Mouse (Mus musculus) urinary bladder, postnatal 14 days (tissue): ENCODE data around the gene Pigg.
A peak's percentile ranks its signal among the peaks of the same experiment; 100 is the strongest.
"Not testable (repeated sequence)": the region's sequence is repeated elsewhere in the genome, so short reads cannot be mapped to it uniquely, and the experiment has no call there.

Experiments
- DNase-seq: peaks from one replicate; pipeline ENCODE4 v3.0.0; 2021; ENCODE audit warnings: low spot score

The Pigg gene

GRCm38 (mm10) chr5:108312224-108313064 is at the start of gene Pigg:
Pigg (plus strand) TSS chr5:108312609.
- peak; percentile 92 for DNase-seq

DNA sequence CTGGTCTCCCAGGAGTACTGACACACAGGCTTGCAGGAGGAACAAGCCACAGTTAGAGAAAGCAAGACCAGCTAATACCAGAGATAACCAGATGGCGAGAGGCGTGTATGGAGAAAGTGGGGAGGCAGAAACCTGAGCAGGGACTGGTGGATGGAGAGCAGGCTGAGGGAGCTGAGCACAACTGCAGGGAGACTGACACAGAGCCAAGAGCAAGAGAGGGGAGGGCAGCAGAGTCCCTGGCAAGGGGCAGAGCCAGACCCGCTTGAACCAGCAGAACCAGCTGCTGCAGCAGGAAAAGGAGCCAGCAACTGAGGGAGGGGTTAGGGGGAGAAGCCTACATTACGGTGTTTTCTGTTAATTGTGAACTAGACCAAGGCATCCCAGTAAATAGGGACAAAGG is 49.7 kb upstream of the Pigg start:
- DNase-seq, result no peak

GRCm38 (mm10) chr5:108263785-108264184 is 48.6 kb upstream of the Pigg start:
- not testable (repeated sequence) for DNase-seq

- no peak for DNase-seq
Observed at GRCm38 (mm10) chr5:108266990-108267389, 45.4 kb upstream of the Pigg start.

- peak; percentile 86 for DNase-seq
Observed at GRCm38 (mm10) chr5:108268127-108269062, 44.0 kb upstream of the Pigg start, which contains the start of gene Dr1. Dr1 (plus strand) TSS chr5:108268897.

DNA sequence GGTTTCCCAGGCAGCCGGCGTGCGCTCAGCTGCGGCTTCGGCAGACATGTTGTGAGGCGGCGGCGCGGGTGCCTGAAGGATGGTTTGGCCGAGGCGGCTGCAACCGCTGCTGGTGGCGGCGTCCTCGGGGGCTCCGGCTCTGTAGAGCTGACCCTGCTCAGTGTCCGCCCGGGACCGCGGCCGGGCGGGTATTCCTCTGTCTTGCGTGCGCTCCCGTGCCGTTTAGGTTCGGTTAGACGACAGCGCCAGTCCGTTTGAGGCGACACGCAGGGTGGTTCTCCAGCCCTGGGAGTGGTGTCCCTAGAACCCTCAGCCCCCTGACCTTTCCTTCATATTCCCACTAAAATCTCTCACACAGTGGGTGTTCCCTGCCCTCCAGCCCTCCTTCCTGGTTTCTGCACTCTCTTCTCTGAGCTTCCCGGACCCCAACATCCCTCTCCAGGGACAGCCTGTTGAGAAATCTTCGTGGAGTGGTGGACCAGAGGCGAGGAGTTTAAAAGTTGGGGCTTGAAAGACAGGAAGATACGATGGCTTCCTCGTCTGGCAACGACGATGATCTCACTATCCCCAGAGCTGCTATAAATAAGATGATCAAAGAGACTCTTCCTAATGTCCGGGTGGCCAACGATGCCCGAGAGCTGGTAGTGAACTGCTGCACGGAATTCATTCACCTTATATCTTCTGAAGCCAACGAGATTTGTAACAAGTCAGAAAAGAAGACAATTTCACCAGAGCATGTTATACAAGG is 43.2 kb upstream of the Pigg start:
- no peak for DNase-seq

DNA sequence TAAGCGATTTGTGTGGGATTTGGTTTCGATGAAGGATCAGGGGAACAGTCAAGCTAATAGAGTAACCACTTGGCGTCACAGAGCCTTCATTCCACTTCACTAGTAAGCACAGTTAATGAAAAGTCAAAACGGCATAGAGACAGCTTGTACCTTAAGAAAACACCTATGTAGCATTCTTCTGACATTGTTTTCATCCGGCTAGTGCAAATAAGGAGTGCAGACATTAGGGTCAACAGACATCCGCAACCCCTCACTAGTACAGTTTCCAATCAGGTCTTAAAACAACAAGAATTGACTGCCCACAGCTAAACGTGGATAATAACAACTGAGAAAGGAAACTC is 42.6 kb upstream of the Pigg start:
- no peak for DNase-seq

- DNase-seq, result no peak
Observed at GRCm38 (mm10) chr5:108270415-108270814, 42.0 kb upstream of the Pigg start.

DNA sequence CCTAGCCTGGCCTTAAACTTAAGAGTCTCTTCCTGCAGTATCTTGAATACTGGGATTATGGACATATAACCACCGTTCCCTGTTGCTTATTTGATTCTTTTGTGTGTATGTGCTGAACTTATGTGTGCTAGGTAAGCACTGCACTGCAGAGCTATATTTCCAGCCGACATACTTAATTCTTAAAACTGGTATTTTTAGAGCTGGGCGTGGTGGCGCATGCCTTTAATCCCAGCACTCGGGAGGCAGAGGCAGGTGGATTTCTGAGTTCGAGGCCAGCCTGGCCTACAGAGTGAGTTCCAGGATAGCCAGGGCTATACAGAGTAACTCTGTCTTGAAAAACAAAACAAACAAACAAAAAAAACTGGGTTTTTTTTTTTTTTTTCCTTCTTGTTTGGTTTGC is 41.1 kb upstream of the Pigg start:
- not testable (repeated sequence) for DNase-seq

DNA sequence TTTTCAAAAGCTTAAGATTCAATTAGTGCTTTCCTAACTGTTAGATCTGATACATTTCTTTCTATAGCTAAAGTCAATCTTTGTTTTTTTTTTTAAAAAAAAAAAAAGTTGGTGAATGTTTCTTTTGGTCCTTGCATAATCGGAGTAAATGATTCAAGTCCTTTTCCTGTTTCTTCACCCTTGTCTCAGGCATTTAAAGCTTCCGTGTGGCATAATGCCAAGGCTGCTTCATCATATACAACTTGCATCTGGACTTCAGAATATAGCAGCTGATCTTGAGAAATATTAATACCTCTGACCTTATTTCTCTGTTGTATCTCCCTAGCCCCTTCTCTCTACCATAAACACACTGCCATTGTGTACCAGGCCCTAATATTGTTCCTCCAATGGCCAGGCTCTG is 25.5 kb upstream of the Pigg start:
- no peak for DNase-seq

DNA sequence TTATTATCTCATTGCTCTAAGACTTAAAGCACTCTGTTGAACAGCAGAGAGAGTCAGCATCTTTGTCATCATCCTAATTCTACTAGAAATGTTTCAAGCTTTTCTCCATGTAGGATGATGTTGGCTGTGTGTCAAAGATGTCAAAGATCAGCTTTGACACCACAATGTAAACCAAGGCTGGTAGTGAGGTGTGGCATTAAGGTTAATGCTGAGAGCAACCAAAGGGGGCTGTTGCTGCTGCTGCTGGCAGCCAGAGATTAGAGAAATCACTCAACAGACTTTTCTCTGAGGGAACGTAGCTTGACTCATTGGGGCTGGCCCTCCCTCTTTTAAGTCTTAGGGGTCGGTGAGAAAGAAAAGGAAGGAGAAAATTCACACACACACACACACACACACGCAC is 10.8 kb upstream of the Pigg start:
- no peak for DNase-seq

DNA sequence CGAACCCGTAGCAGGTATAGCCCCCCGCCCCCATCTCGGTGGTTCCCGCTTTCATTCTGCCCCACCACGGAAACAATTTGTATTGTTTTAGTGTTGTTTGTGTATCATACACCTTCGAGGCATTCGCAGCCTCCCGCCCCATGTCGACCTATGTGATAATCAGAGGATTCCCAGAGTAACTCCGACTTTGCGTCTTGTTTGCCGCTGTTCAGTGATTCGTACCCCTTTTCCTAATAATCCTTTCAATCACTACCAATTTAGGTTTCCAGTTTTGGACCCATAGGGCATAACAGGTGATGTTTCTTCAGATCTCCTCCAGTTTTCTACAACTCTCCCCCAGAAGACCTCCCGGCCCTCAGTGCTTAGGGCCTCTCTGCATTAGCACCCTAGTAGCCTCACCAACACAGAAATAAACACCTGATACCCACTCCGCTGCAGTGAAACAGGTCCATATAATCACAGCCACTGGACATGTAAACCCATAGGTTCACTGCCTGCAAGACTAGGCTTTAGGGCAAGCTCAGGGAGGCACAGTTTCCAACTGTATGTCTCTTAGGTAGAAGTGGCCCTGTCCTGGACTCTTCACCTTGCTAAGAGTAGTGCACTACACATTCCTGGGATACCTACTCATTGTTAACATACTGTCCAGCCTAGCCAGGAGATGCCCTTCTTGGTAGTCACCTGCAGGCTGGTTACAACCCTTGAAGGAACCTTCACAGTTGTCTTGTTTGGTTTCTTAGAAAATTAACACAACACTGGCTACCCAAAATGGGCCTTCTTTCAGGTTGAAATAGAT is 854 bp downstream of the Pigg start:
- DNase-seq, result no peak

DNA sequence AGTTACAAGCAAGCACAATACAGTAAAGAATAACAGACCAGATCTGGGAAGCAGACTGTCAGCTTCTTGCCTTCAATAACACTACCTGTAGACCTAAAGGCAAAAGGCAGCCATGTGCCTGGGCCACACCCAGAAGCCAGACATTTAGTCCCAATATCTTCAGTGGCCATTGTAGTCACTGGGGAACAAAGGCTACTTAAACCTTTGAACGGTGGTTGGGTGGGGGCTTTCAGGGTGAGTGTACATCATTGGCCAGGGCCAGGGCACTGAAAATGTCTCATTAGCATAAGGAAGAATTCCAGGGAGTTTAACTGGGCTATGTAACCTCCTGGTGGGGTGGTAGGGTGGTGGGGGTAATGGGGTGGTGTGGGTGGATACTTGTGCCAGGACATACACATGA is 18.6 kb downstream of the Pigg start:
- DNase-seq, result no peak

DNA sequence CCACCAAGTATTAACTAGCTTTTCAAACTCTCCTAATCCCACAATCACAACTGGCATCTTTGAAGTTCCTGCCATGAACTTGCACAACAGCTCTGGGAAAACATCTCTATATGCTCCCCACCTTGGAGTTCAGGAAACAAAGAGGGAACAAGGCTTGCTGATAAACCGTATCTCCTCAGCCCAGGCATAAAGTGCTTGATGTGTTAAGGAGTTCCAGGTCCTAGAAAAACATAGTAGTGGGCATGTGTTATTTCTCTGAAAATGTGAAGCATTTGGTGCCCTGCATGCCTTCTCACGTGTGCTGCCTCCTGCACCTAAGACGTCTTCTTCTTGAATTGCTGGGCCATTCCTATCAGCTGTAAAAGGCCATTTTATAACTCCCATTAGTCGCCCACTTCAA is 25.0 kb downstream of the Pigg start:
- no peak for DNase-seq

DNA sequence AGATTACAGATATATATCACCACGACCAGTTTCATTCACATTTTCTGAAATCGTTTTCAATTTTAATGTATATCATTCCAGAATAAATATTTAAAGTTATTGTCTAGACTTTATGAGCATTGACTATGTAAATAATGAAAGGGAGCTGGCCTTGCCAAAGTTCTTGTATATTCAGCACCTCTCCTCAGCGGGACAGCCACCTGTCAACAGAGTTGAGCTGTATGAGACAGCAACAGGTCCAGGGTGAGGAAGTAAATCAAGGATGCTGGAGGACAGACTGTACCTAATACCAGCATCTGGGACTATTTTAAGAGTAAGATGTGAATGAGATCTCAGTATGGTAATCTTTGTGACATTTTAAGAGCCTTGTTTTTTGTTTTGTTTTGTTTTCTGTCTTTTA is 25.6 kb downstream of the Pigg start:
- DNase-seq, result no peak

- DNase-seq, result no peak
Observed at GRCm38 (mm10) chr5:108343680-108344170, 31.3 kb downstream of the Pigg start.

GRCm38 (mm10) chr5:108345313-108346071 is 33.1 kb downstream of the Pigg start:
- no peak for DNase-seq

GRCm38 (mm10) chr5:108347843-108348242 is 35.4 kb downstream of the Pigg start:
- no peak for DNase-seq

DNA sequence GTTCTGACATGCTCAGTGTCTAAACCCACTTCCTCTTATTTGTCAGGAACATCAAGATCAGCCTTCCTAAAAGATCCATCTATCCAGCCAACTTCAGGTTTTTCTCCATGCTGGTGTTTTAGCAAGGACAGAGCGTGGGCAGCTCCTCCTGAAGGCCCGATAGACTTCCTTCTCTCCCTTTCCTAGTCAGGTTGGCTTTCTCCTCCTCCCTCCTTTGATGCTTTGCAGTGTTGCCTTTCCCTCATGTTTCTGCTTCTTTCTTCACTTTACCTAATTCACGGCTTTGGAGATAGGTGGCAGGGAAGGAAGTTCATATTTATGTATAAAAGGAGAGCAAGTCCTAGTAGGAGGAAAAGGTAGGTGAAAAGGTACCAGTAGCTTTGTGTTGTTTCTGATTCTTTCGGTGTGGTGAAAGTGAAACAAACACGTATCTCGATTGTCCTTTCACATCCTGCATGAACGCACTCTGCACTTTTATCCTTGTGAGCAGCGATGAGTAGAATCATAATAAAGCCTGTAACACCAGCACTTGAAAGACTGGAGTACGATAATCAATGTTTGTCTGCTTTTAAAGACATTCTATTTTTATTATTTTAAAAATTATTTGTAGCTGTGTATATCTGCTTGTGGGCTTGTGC is 37.2 kb downstream of the Pigg start:
- DNase-seq, result no peak

- no peak for DNase-seq
Observed at GRCm38 (mm10) chr5:108354056-108354455, 41.6 kb downstream of the Pigg start.
